Mouse (Mus musculus) thymus, postnatal 36 days (tissue): ENCODE measurements at regions not wholly inside any gene's neighbourhood (a gene's known extent, or its start where the extent isn't known, plus 50 kb on each side); places are given as distances from the start of the nearest gene placed in this dataset.

Experiments used
- DNase-seq, 2 experiments: peaks; one replicate each; pipeline ENCODE4 v3.0.0; 2022; ENCODE audit warnings: mixed read lengths in 2 of 2

DNA sequence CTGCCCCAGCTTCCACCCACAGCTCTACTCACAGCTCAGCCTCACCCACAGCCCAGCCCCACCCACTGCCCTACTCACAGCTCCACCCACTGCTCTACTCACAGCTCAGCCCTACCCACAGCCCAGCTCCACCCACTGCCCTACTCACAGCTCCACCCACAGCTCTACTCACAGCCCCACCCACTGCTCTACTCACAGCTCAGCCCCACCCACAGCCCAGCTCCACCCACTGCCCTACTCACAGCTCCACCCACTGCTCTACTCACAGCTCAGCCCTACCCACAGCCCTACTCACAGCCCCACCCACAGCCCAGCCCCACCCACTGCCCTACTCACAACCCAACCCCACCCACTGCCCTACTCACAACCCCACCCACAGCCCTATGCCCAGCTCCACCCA is 56.5 kb upstream of the Phox2b start:
- DNase-seq = peak in 1 of 2 experiments; percentile 5

DNA sequence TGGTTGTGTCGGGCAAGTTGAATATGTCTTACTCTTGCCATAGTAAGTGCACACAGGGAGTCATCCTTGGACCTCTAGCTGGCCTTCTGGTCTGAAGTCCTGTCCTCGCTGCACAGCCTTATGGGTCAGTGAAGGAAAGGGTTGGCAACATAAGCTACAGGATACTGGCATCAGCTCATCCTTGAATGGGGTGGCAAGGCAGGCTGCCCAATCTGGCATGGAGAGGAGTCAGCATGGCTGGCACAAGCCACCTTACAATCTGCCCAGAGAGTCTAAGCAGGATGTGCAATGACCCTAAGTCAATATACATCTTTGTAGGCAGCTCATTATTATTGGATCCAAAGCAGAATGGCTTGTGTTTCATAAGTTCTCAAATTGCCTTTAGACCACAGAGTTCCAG is 57.8 kb upstream of the Phox2b start:
- no peak for DNase-seq

GRCm38 (mm10) chr5:67176827-67177226 is 77.7 kb upstream of the Phox2b start:
- no peak for DNase-seq

- no peak for DNase-seq
Measured at GRCm38 (mm10) chr5:67179221-67179620, 80.1 kb upstream of the Phox2b start.

DNA sequence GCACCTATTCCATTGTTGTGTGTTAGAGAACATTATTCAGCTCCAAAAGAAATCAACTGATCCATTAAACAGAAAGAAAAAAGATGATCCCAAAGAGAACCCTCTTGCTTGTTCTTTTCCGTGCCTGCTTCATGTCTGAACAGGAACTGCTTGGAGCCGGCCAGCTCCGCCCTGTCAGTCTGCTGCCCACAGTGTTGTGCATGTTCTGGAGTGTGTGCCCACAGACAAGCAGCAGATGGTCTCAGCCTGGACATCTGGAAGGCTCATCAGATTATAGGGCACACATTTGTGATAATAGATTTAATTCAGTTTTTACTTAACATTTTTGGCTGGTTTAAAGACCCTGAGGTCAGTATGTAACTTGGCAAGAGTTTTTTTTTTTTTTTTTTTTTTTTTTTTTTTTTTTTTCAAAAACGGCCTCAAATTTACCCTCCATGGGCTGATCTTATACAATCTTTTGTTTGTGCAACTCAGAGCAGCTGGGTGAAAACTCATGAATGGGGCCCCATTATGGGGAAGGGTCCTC is 70.9 kb upstream of the Tmem33 start:
- DNase-seq = no peak

DNA sequence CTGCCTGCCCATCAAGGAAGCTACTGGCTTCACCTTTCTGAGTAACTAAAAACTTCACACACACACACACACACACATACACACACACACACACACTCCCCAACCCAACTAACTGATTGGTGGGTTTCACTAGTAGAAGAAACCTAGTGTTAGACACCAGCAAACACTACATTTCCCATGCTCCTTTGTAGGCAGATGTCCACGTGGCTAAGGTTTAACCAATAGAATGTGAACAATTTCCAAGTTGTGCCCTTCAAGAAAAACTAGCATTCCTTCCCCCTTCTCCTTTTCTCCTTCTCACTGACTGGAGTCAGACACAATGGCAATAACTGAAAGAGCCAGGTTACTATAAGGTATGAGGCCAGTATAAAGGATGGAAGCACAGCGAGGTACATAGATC is 66.3 kb upstream of the Tmem33 start:
- DNase-seq = no peak

- DNase-seq = no peak
Measured at GRCm38 (mm10) chr5:67205083-67205738, 55.2 kb upstream of the Tmem33 start.
